Mouse (Mus musculus) heart, adult 8-10 months (tissue): ENCODE data around the gene Rpl10-ps3. TPM values are rescaled to one million over a fixed set of nuclear protein-coding genes. Genes with fewer than 3 reads are reported as not detected.

Experiments used
- DNase-seq: peaks from one replicate; pipeline ENCODE4 v3.0.0; 2022; ENCODE audit warnings: low spot score
- total RNA-seq, 4 experiments: library from RNA; stranded (reverse); gene quantifications; 2 replicates each; pipeline ENCODE4 v1.2.4; 2022

Rpl10-ps3 gene
- 100 to 1,000 TPM; 421 to 573 (median 516) TPM for total RNA-seq

DNA sequence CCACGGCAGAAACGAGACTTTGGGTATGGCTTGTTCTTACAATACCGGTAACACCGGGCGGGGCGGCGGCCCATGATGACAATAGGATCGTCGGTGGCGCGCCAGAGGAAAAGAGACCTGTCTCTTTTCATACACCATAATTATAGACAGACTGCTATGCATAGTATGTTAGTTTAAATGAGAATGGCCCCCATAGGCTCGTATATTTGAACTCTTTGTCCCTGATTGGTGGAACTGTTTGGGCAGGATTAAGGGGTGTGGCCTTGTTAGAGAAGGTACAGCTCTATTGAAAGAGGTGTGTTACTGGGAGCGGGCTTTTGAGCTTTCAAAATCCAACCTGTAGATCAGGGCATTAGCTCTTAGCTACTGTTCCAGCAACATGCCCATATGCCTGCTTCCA lies at the start of gene Rpl10-ps3:
Gene Rpl10-ps3, minus strand, starts transcription at position 101 of the 400 bp plus-strand sequence.
- DNase-seq = no peak

DNA sequence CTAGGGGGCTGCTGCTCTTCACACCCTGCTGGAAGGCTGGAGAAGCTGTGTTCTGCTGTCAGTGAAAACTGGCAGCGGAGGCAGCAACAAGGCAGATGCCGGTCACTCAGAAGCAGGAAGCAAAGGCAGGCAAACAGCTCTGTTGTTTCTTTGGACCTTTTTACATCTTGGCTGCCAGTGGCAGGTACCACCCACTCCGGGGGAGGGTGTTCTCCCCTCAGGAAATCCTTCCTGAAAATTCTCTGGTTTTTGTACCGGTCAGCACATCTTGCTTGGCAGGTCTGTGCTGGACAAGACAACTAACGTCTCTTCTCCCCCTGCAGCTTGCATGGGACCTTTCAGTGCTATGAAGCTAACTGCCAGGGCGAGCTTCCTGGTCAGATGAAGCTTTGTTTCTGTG lies 30.8 kb upstream of the Rpl10-ps3 start:
- no peak for DNase-seq

GRCm38 (mm10) chr9:50374666-50375065 lies 29.9 kb upstream of the Rpl10-ps3 start:
- no peak for DNase-seq

DNA sequence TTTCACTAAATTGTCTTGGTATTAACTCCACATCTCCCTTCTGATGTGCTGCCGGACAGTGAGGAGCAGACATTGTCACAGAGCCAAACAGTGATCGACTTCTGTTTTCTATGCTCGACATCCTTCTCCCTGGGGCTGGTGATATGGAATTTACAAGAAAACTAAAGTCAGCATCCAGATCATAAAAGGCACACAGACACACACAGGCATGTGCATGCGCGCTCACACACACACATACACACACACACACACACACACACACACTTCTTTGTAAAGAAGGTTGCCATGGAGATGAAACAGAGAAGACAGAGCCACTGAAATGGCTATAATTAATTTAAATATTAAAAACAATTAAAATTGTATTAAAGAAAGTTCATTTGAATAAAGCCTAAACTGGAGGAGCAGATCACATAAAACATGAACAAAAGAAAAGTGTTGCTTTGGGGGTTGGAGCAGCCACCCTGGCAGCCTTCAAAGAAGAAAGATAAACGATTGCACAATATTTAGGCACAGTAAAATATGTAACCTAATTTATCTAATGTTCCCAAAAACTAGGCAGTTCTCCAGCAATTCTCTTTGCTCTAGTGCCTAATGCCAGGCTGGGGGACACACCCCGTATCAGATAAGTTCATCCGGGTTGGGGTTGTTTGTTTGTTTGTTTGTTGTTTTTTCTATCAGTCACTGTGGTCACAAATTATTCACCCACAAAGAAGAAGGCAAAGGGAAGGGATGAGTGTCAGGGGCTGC lies 24.0 kb upstream of the Rpl10-ps3 start:
- no peak for DNase-seq

GRCm38 (mm10) chr9:50365059-50365780 lies 20.5 kb upstream of the Rpl10-ps3 start:
- no peak for DNase-seq

DNA sequence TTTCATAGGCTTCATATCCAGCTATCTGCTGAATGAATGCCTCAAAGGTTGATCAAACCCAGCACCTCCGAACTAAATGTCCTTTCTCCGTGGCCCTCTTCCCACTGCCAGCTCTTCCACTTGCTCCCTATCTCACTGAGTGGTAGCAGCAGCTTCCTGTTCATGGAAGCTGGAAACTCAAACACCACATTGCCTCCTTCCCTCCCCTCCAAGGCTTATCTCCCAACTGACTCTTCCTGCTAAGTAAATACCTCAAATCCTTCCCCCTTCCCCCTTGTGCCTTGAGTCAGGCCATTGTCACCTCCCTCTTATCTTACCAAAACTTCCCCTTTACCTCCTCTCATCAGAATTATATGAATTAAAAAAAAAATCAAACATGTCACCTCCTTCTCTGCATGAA lies 19.2 kb upstream of the Rpl10-ps3 start:
- DNase-seq = no peak

DNA sequence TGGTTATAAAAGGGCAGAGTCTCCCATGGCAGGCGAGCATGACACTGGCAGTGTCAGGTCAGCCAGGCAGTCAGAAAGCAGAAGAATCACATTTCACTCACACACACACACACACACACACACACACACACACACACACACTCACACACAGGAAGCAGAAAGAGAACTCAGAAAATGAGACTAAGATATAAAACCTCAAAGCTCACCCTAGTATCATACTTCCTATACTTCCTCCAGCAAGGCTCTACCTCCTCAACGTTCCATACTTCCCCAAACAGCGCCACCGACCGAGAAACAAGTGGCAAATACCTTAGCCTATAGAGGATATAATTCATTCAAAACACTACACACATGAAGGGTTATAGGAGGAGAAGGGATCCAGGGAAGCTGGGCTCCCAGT lies 18.5 kb upstream of the Rpl10-ps3 start:
- no peak for DNase-seq

- no peak for DNase-seq
Observed at GRCm38 (mm10) chr9:50362556-50362955, 17.8 kb upstream of the Rpl10-ps3 start.

GRCm38 (mm10) chr9:50360370-50360769 lies 15.6 kb upstream of the Rpl10-ps3 start:
- no peak for DNase-seq

- DNase-seq = no peak
Observed at GRCm38 (mm10) chr9:50357331-50357730, 12.6 kb upstream of the Rpl10-ps3 start.

DNA sequence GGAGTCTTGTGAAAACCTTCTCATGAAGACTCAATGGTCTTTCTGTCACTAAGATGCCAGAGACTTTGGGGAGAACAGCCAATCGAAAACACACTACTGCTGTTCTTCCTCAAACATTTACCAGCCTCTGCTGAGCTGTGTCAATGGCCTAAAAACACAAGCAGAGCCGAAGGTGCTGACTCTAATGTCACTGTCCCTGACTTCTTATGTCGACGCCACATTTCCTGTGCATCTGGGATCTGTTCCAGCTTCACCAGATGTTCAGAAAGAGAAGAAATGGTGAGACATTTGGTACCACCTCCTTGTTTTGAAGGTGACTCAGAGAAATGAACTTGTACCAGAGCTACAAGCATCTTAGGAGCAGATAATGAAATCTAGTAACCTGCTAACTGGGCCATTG lies 7.0 kb upstream of the Rpl10-ps3 start:
- no peak for DNase-seq

DNA sequence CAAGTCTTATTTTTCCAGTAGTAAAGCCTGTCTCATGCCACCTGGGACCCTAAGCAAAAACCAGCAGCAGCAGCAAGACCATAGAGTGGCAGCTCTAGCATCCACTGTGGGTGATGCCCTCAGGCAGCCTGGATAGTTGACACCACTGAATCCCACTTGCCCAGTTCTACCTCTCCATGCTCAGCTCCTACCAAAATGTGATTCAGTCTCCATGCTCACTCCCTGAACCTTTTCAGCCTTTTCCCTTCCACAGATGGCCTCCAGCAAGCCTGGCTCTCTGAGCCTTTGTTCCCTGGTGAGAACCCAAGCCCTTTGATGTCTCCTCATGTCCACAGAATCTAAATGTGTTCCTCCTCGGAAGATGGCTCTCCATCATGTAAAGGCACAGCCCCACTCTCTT lies 5.8 kb upstream of the Rpl10-ps3 start:
- no peak for DNase-seq

- DNase-seq = no peak
Observed at GRCm38 (mm10) chr9:50349156-50349555, 4.4 kb upstream of the Rpl10-ps3 start.

DNA sequence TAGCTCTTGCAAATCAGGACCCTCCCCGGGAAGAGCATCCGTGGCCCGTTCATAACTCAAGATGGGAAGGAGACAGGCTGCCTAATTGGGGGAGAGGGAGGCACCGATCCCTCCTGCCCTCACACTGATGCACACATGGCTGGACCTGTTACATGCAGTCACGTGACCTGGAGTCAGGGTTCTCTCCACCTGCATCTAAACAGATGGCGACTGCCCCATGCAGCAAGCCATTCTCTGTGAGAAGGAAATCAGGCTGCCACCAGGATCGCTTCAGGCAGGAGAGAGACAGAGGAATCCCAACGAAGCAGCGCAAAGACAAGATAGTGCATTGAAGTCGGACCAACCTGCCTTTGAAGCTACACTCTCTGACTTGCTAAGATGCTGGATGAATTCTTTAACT lies 3.5 kb upstream of the Rpl10-ps3 start:
- DNase-seq = no peak

DNA sequence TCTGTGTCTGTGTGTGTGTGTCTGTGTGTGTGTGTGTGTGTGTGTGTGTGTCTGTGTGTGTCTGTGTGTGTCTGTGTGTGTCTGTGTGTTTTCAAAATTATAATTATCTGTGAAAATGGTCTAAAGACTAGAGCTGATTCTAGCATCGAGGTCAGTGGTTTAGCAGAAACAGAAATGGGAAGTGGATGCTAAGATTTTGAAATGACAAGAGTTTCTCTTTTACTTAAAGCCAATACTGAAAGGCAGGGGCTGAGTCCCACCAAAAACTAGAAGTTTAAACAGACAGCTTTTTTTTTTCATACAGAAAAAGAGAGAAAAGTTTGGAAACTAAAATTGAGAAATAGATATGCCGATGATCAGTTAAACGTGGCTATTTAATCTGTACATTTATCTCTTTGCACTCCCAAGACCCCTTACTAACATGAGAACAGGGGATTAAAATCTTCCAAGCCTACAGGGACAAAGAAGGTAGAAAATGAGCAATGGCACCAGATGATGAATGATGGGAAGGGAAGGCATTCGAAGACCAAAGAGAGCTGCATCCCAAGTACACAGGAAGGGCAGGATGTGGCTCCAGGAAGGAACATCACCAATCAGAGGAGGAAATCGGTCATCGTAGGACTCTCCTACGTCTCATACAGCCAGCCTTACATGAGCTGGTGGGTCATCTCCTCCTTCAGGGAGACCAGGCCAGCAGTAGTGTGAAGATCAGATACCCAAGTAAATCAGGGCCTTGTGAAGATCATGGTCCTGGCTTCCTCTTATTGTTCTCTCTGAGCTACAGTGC lies 9.0 kb downstream of the Rpl10-ps3 start:
- DNase-seq = no peak

DNA sequence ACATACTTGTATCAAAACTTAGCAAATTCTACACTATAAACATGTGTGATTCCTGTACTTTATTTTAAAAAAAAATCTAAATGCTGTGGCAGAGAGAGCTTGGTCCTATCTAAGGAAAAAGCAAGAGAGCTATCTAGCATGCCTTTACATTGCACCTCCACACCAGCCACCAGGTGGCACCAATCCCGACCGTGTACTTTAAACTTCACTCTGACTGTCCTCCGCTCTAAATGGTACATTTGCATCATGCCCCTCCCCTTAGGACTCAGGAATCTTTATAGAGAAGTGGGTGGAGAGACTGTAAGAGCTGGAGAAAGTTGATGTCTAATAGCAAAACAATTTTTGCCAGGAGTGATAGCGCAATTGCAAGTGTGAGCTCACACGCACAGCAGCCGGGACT lies 11.4 kb downstream of the Rpl10-ps3 start:
- DNase-seq = no peak

GRCm38 (mm10) chr9:50324355-50325225 lies 20.2 kb downstream of the Rpl10-ps3 start:
- DNase-seq = no peak

- DNase-seq = no peak
Observed at GRCm38 (mm10) chr9:50320729-50321128, 24.0 kb downstream of the Rpl10-ps3 start.

- no peak for DNase-seq
Observed at GRCm38 (mm10) chr9:50319506-50319905, 25.3 kb downstream of the Rpl10-ps3 start.

DNA sequence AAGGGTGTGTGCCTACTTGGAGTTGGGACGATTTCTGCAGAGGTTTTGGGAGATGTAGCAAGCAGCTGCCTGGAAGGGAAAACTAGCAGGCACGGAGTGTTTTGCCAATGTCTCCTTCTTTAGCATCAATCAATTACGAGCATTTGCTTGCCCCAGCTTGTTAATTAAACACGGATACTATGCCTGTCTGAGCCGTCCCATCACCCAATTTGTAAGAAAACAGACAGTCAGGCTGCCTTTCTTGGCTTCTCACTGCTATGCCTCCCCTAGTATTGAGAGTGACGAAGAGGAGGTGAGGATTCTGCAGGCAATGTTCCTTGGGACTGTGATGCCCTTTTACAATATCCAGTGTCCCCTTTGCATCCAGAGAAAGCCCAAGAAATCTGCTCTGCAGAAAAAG lies 27.5 kb downstream of the Rpl10-ps3 start:
- DNase-seq = no peak

DNA sequence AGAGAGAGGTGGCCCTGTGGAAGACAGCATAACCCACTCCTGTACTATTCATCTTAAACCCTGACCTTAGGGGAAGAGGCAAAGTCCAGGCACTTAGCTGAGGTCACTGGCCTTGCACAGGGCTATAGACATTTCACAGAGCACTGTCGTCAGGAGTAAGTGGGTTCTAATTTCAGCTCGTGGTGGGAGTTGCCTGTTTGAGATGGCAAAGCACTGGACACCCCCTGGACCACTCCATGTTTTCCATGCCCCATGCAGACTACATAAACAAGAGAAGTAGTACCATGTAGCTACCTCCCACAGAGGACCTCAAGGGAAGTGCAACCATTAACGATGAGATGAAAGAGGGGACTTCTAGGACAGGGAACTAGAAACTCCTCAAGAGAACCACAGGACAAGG lies 29.1 kb downstream of the Rpl10-ps3 start:
- no peak for DNase-seq
